Mouse (Mus musculus): Measurements from ENCODE around the gene Zfp36.

Zfp36 gene

DNA sequence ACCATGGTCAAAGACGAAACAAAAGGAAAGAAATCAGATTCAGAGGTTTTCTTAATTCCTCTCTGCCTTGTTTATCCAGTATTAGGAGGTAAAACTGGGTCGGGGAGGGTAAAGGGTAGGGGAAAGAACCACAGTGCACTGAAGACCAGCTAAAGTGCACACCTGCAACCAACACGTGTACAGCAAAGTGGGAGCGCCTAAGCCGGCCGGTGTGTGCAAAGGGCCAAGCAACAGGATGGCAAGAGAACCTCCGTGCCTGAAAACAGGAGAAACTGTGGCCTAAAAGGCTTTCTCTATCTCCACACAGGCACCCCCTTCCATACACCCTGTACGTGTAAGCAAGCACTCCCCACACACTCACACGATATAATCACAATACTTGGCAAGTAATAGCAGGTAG is 5.1 kb upstream of the Zfp36 start:
- DNase-seq (ENCODE audit: extremely low spot score, low read depth, low spot score): no peak

DNA sequence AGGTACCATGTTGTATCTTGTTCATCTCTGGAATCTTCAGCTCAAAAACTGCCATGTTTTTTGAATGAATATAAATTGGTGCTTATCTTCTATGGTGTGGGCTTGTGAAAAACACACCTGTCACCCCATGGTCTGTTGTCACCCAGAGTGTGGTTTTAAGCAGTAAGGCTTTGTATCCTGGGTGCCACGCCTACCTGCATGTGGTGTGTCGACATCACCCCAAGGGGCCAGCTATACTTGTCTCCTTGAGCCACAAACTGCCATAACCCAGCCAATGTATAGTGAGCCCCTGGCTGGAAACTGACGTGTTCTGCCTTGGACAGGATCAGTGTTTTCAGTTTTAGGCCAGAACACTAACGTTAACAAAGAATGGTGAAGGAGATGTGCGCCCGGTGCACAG is 4.1 kb upstream of the Zfp36 start:
- no peak for DNase-seq (ENCODE audit: extremely low spot score, low read depth, low spot score)

DNA sequence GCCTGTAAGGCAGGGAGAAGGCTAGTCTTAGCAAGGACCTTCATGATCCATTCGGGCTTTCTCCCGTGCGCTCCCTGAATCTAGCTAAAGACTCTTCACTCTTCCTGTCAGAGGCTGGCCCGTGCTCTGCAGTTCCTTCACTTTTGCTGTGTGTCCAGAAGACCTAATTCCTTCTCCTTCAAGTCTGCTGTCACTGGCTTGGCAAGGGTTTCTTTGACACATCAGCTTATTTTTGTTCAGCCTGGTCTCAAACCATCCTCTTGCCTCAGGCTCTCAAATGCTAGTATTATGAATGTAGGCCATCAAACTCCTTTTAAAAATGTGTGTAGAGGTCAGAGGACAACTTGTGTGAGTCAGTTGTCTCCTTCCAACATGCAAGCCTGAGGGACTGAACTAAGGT is 3.6 kb upstream of the Zfp36 start:
- DNase-seq (ENCODE audit: extremely low spot score, low read depth, low spot score): no peak

DNA sequence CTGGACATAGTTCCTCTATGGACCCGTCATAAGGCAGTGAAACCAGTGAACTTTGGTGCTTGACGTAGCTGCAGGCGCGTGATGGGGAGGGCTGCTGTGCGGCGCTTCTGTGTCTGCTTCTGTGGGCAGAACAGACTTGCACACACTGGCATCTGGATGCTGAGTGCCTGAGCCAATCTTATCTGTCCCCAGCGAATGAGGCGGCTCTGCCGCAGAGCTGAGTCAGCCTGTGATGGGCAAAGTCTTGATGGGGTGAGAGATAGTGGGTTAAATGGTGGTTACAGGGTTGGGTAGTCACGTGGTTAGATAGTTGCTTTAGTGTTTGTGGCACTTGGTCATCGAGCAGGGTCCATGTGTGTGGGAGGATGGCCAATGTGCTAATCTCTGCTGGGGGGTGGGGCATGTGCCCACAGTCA is 2.9 kb upstream of the Zfp36 start:
- DNase-seq (ENCODE audit: extremely low spot score, low read depth, low spot score): no peak

DNA sequence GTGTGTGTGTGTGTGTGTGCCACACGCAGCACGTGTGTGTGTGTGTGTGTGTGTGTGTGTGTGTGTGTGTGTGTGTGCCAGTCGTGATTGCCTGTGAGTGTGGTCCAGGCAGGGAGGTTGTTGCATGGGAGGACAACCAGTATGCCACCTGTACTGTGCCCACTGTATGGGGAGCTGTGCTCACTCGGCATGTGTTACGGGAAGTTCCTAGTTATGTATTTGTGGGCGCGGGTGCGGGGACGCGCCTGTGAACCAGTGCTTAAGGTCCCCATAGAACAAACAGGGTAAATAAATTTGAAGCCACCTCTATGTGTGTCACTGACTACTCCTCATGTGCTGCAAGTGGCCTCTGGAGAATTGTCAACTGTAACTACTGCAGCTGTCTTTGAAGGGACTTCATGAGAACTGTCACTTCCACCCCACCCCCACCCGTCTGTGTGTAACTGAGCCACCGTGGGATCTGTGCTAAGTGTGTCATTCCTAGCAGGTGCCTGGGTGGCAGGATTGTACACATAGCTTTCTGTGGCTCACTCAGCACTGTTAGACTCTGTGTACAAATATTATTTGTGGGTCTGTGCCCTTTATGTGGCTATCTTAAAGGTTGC is 2.4 kb upstream of the Zfp36 start:
- no peak for DNase-seq (ENCODE audit: extremely low spot score, low read depth, low spot score)

DNA sequence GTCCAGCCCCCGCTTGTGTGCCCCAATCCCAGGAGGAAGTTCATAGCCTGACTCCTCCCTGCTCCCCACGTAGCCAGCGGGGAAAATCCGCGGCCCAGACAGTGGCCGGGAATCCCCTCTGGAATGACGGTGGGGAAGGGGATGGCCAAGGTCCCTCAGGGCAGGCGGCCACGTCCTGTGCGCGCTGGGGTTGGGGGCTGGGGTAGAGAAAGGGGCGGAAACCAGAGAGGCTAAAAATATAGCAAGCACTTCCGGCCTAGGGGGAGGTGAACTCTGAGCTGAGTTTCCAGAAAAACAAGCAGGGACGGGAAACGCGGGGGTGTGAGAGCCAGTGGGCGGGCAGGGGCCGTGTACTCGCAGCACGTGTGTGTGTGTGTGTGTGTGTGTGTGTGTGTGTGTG is 1.9 kb upstream of the Zfp36 start:
- no peak for DNase-seq (ENCODE audit: extremely low spot score, low read depth, low spot score)

DNA sequence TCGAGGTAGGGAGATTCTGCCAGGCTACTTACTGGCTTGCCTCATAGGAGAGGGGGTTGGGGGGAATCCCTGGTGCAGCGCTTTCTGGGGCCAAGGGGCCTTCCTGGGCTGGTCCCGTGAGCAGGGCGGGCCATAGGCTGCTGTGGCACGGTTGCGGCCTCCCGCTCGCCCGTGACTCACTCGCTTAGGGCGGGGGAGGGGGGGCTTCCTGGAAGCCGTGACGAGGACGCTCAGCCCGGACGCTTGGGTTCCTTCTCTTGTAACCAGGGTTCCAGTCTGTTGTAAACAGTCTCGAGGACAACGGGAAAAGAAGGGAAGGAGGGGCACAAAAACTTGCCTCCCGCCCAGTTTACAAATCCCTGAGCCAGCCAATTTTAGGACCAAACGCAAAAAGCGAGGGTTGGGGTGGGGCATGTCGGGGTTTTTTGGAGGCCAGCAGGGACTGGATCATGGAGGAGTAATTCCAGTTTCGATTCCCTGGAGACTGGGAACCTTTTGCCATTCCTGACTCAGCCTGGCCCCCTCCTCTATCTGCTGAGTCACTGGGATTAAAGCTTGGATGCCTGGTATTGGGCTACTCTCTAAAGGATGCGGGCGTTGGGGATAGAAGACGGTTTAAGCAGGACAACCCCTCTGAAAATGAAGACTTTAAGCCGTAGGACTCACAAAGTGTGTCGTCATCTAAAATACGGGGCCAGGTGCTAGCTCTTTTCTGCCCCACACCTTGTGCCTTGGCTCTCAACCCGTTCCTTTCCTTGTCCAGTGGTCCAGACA is 1.2 kb upstream of the Zfp36 start:
- no peak for DNase-seq (ENCODE audit: extremely low spot score, low read depth, low spot score)

DNA sequence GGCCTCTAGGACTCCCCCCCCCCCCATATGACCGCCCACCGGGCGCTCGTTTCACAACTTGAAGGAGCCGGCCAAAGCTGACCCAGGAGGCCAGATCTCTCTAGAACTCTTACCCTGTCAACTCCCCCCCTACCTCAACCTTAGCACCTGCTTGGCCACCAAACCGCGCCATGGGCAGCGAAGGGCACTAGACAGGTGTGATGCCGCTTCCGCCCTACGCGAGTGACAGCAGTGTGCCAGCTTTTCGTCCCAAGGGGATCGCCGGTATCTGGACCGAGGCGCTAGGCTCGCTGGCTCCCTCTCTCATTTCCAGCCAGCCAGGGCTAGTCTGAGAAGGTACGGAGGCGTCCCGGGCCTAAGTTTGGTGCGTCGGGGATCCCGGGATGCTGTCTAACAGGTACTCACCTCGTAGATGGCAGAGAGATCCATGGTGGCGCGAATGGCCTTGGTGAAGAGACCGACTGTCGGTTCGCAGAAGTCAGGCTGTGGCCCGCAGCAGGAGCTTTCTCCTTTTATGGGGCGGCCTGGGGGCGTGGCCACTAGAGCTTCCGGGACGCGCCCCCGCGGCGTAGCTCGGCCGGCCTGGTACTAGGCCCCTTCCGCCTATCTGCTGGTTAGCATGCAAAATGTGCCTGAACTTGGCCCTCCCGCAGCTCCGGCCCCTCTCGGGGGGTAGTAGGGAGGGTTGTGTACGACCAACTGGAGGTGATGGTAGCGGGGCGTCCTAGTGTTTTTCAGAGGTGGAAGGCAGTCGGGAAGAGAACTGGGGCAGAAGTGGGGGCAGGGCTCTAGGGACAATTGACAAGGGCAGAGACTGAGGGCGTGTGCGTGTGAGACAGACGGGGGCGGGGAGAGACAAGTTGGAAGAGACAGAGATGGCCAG is 1.0 kb downstream of the Zfp36 start:
- no peak for DNase-seq (ENCODE audit: extremely low spot score, low read depth, low spot score)

DNA sequence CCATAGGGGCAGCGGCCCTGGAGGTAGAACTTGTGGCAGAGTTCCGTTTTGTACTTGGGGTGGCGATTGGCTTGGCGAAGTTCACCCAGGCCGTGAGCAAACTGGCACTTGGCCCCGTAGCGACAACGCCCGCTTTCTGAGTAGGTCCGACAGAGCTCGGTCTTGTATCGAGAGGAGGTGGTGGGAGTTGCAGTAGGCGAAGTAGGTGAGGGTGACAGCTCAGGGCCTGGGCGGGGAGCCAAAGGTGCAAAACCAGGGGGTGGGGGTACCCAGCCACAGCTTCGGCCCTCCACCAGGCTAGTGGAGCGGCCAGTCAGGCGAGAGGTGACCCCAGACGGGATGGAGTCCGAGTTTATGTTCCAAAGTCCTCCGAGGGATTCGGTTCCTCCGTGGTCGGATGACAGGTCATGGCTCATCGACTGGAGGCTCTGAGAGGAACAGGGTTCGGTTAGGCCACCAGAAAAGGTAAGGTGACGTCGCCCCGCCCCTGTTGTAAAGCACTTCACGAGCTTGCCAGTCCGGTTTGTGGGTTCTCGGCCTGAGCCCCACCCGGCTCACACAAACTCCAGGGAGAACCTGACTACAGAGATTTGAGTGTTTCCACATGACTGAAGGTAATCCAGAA is 1.9 kb downstream of the Zfp36 start:
- DNase-seq (ENCODE audit: extremely low spot score, low read depth, low spot score): no peak

DNA sequence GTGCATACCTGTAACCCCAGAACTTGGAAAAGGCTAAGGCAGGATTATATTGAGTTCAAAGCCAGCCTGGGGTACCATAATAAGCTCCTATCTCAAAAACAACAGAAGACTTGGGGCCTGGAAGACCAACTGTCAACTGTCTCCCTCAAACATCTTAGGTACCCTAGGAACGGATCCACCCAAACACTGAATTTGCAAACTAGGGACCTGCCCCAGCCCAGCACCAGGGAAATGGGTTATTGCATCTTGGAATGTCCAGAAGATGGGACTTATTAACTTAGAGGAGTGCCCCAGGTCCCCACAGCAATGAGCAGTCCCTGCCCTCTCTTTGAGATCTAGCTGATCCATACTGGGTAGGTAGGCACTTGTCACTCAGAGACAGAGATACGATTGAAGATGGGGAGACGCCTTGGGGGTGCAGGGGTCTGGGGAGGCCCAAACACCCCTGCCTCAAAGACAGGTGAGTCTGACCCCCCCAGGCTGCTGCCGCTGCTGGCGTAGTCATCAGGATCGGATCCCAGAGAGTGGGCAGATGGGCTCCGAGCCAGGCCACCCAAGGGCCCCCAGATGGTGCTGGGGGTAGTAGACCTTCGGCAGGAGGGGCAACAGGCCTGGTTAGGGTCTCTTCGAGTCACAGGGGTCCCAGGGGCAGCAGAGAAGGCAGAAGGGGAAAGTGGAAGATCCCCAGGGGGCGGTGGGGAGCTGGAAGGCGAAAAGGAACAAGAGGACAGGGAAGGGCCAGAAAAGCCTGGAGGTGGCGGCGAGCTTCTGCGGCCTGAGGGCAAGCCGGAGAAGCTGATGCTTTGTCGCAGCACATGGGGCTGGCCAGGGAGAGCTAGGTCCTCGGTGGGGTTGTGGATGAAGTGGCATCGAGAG is 2.6 kb downstream of the Zfp36 start:
- no peak for DNase-seq (ENCODE audit: extremely low spot score, low read depth, low spot score)

DNA sequence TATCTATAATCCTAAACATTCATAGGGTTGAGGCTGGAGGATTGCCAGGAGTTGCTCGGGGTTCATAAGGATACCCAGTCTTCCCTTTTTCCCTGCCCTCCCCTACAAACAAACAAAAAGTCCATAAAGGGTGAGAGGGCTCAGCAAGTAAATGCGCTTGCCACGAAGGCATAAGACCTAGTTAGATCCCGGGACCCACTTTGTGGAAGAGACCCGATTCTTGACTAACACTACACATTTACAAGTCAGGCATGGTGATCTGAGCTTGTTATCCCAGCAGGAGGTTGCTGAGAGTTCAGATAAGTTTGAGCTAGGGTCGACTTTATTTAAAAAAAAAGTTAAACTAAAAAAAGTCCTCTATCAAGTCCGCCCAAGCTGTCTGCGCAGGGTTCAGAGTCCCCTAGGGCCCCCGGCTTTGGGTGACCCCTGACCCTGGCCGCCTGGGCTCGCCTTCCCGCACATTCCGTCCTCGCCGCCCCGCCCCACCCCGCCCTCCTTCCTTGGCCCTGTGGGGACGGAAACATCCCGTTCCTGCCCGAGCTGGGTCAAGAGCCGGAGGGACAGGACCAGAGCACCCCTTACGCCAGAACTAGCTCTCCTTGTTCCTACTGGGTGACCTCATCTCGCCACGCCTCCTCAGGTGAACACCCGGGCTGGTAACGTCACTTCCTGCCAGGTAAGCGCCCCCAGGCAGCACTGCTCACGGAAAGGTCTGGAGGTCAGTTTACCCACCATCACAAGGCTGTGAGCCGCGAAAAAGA is 3.9 kb downstream of the Zfp36 start:
- no peak for DNase-seq (ENCODE audit: extremely low spot score, low read depth, low spot score)

DNA sequence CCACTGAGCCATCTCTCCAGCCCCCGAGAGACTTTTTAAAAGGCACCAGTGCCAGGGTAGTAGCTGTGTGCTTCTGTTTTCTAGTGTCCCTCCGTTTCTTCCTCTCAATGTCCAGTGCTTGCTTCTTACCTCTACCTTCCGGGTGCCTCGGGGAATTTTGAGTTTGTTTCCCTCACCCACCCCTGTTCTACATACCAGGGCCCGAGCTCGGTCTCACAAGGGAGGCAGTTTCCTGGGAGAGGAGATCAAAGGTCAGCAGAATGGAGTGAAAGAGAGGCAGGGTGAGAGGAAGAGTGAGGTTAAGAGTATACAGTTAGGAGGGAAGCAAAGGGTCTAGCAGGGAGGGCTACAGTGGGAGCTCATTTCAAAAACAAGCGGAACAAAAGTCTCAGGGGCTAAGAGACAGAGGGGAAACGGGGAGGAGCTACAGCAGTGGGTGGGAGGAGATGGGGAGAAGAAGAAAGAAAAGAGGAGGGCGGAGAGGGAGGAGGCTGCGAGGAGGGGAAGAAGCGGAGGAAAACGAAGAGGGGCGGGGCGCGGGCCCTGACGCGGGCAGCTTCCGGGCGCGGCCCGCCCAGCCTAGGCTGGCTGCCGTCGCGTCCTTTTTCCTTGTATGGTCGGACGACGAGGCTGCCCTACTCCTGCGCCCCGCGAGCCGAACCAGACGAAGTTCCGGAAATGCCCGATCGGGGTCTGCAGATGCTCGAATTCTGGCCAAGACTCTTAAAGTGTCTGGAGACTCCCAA is 4.7 kb downstream of the Zfp36 start:
- DNase-seq (ENCODE audit: extremely low spot score, low read depth, low spot score): no peak

DNA sequence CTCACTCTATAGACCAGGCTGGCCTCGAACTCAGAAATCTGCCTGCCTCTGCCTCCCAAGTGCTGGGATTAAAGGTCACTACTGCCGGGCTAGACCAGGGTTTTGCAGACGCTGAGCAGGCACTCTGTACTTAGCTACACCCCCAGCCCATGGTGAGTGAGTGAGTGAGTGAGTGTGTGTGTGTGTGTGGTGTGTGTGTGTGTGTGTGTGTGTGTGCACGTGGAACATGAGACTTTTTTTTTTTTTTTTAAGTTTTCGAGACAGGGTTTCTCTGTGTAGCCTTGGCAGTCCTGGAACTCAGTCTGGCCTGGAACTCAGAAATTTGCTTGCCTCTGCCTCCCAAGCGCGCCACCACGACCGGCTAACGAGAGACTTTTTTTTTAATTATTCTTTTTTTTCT is 5.4 kb downstream of the Zfp36 start:
- DNase-seq (ENCODE audit: extremely low spot score, low read depth, low spot score): no peak

DNA sequence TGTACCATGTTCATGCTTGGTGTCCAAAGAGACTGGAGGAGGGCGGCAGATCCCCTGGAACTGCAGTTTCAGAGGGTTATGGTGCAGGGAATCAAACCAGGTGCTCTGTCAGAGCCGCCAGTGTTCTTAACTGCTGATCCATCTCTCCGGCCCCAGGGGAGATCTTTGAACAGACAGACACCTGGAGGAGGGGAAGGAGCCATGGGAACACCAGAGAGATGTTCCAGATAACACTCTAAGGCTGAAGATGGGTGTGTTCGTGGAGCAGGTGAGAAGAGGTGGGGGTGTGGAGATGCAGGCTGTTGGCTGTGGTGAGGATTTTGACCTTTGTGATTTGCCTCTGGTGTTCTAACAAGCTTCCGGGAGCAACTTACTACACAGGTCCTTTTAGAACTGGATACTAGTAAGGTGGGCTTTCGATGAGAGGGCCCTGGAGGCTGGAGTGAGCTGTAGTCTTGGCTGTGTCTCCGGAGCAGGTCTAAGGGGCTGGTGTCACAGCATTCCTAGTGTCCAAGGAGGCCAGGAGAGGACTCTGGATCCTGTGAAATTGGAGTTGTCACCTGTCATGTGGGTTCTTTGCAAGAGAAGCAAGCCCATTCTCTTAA is 6.1 kb downstream of the Zfp36 start:
- no peak for DNase-seq (ENCODE audit: extremely low spot score, low read depth, low spot score)

DNA sequence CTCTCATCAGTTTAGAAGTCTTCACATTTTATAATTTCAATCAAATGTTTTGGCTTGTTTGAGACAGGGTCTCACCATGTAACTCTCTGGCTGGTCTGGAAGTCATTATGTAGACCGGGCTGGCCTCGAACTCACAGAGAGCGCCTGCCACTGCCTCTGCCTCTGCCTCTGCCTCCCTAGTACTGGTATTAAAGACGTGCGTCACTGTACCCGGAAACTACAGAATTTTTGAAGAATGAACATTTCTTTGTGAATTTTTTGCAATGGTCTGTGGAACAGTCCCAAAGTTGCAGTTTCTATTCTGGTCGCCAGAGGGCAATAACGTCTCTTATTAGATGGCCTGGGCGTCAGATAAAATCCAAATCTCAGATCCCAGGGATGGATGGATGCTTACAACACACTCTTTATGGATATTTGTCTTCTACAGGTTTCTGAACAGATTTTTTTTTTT is 6.9 kb downstream of the Zfp36 start:
- DNase-seq (ENCODE audit: extremely low spot score, low read depth, low spot score): peak; percentile 82

DNA sequence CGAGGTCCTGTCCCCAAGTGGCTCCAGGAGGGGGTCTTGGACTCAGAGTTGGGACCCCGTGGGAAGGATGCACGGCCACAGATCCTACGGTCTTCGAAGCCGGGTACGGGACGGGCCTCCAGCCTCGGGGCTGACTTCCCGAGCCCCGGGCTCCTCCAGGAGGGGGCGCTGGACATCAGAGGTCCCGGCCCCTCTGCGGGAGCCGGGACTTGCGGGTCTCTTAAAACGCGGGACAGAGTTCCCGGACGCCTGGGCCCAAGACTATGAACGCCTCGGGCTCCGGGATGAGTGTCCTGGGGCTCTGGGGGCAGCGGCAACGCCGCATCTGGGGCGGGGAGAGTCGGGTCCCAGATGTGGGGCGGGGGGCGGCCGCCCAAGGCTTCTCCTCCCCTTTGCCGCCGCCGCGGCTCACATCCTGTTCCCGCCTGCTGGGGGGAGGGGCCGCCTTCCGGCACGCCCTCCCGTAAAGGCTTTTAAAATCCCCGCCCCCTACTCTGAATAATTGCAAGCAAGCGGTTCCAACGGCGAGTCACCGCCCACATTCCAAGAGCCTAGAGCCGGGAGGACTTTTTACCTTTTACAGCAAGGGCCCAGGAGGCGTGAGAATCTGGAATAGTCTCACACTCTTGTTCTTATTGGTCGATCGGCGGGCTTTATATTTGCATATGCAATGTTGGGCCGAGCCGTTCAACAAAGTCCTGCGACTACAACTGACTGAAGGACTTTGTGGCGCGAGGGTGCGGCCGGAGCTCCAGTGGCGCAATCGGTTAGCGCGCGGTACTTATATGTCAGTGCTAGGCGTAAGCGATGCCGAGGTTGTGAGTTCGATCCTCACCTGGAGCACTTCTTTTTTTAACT is 7.6 kb downstream of the Zfp36 start, which contains the start of gene Plekhg2:
Plekhg2 (minus strand) TSS at position 349 of the 858 bp plus-strand sequence.
- DNase-seq (ENCODE audit: extremely low spot score, low read depth, low spot score): peak; percentile 96

DNA sequence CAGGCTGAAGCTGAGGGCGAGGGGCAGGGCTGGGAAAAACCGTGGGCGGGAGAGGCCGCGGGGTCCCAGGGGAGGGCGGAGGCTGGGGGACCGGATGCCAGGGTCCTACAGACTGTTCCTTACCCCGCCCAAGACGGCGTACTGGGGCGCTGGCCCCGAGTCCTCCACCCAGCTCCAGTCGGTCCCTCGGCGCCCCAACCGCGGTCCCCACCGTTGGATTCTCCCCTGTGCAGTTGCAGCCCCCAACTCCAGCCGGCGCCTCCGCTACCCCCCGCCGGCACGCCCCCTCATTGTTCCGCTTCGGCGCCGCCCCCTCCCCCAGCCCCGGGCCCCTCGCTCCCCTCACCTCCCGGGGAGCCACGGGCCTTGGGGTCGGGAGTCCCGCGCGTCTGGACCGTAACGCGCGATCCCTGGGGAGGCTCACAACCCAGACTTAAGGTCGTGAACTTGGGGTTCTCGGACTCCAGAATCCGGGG is 8.5 kb downstream of the Zfp36 start:
- DNase-seq (ENCODE audit: extremely low spot score, low read depth, low spot score): no peak

Measured in hindlimb bud, embryonic 11.5 days (tissue).